Mouse (Mus musculus) testis, adult 2 months (tissue): ENCODE measurements around the gene D11Wsu47e.

Experiments
- CTCF ChIP-seq: fragments of 200-500 bp; IDR thresholded peaks from 2 replicates; pipeline ENCODE4 v1.5.1; 2012; ENCODE audit warnings: low read depth, mild to moderate bottlenecking, inconsistent platforms, low read length, moderate library complexity; ENCODE audit not compliant: control insufficient read depth, insufficient read depth, insufficient replicate concordance
- POLR2A ChIP-seq: fragments of 200-500 bp; IDR thresholded peaks from 2 replicates; pipeline ENCODE4 v1.6.1; 2012; ENCODE audit warnings: low read depth, mild to moderate bottlenecking, inconsistent platforms, low read length, moderate library complexity; ENCODE audit not compliant: control insufficient read depth

DNA sequence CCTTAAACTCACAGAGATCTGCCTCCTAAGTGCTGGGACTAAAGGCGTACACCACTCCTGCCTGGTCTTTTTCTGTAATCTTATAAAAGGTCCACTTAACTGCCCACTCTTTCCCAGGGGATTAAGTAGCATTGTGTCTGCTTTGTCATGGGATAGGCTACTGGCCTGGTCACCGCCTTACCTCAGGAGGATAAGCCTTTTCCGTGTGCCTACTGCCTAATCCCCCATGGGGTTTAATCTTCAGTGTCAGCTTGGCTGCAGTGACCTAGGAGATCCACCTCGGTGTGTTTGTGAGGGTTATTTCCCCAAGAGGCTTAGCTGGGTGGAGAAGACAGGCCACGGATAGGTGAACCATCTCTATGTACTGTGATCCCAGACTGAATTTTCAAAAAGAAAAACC lies 13.4 kb downstream of the D11Wsu47e start:
- TF ChIP-seq POLR2A (no peak), CTCF (no peak)
